Mouse (Mus musculus): ENCODE results near the gene Alox15. TPM values are rescaled to one million over a fixed set of nuclear protein-coding genes. Genes with fewer than 3 reads are reported as not detected.

Alox15 gene
- polyA plus RNA-seq (2014; fragmentation: Nextera tagmentation; extraction: Ambion mirVana) = 0.12 and 0.14 TPM in 2 replicates

GRCm38 (mm10) chr11:70351868-70352267 is at the start of gene Alox15:
Gene Alox15 (minus strand): TSS chr11:70352031.
- ATAC-seq (ENCODE audit: low FRiP score) = no peak
- H3K36me3 ChIP-seq (ENCODE audit: control insufficient read depth, insufficient read depth, low read length) = no peaks in the 10 kb centered on the region
- peak within 1 kb of the TSS; percentile 61 for H3K4me2 ChIP-seq
- H3K27ac ChIP-seq (ENCODE audit: low read depth, low read length) = no peak within 1 kb of the TSS
- 1% methylated on average over 19 of the region's 19 CpGs for WGBS
- peak; percentile 91 for DNase-seq (ENCODE audit: low spot score, missing footprints)
- no peaks in the 10 kb centered on the region for H3K9me3 ChIP-seq (ENCODE audit: control insufficient read depth, low read length)
- H3K27me3 ChIP-seq (ENCODE audit: control insufficient read depth, insufficient read depth, low read length) = peaks cover 32% of the 10 kb centered on the region
- peaks cover 6% of the 10 kb centered on the region for H3K4me1 ChIP-seq (ENCODE audit: control insufficient read depth, insufficient read depth, low read length)
- peak within 1 kb of the TSS; percentile 31 for H3K4me3 ChIP-seq (ENCODE audit: low read depth, low read length)
- peak within 1 kb of the TSS; percentile 15 for H3K9ac ChIP-seq (ENCODE audit: low read length)

DNA sequence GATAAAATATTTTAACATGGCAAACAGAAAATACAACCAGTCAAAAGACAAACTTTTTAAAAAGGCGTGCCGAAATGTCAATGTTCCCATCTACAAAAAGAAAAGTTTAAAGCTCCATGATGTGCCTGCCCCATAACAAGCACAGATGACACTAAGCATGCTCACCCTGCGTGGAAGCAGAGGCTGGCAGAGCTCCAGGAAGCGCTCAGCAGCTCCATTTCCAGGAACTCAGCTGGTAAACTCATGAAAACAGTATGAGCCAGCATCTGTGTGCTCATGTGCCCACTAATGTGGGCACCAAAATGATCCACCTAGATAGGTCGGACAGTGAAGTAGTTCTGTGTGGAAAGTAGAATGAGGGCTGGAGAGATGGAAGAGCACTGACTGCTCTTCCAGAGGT is 37.6 kb upstream of the Alox15 start:
- no peak overlapping the region for H3K9ac ChIP-seq (ENCODE audit: low read length)
- H3K4me1 ChIP-seq (ENCODE audit: control insufficient read depth, insufficient read depth, low read length) = no peaks in the 10 kb centered on the region
- WGBS = 95% methylated on average over 5 of the region's 5 CpGs
- ATAC-seq (ENCODE audit: low FRiP score) (no peak), DNase-seq (ENCODE audit: low spot score, missing footprints) (no peak)
- H3K4me2 ChIP-seq = no peak overlapping the region
- no peaks in the 10 kb centered on the region for H3K9me3 ChIP-seq (ENCODE audit: control insufficient read depth, low read length)
- H3K27ac ChIP-seq (ENCODE audit: low read depth, low read length) = no peak overlapping the region
- no peaks in the 10 kb centered on the region for H3K27me3 ChIP-seq (ENCODE audit: control insufficient read depth, insufficient read depth, low read length)
- peaks cover 12% of the 10 kb centered on the region for H3K36me3 ChIP-seq (ENCODE audit: control insufficient read depth, insufficient read depth, low read length)
- H3K4me3 ChIP-seq (ENCODE audit: low read depth, low read length) = no peak overlapping the region

DNA sequence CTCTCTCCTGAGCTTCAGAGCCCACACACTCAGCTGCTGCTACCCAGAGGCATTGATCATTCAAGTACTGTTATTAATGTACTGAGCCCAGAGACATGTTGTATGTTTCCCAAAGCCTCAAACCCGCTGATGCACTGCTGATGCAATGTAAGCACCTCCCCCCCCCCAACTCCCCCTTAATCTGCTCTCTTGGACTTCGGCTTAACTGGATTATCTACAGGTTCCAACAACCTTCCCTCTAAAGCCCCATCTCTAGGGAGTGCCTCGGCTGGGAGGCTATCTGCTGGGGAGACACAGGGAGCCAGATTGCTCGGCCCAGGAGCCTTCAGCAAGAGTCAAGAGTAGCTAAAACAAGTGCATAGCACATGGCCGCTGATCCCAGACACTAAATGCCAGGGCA is 35.6 kb upstream of the Alox15 start:
- DNase-seq (ENCODE audit: low spot score, missing footprints) = no peak
- Histone ChIP-seq H3K9ac (ENCODE audit: low read length) (no peak overlapping the region), H3K4me2 (no peak overlapping the region), H3K36me3 (ENCODE audit: control insufficient read depth, insufficient read depth, low read length) (peaks cover 1% of the 10 kb centered on the region), H3K27me3 (ENCODE audit: control insufficient read depth, insufficient read depth, low read length) (no peaks in the 10 kb centered on the region), H3K9me3 (ENCODE audit: control insufficient read depth, low read length) (no peaks in the 10 kb centered on the region), H3K4me3 (ENCODE audit: low read depth, low read length) (no peak overlapping the region), H3K27ac (ENCODE audit: low read depth, low read length) (no peak overlapping the region), H3K4me1 (ENCODE audit: control insufficient read depth, insufficient read depth, low read length) (no peaks in the 10 kb centered on the region)
- 68% methylated on average over 5 of the region's 5 CpGs for WGBS
- no peak for ATAC-seq (ENCODE audit: low FRiP score)

DNA sequence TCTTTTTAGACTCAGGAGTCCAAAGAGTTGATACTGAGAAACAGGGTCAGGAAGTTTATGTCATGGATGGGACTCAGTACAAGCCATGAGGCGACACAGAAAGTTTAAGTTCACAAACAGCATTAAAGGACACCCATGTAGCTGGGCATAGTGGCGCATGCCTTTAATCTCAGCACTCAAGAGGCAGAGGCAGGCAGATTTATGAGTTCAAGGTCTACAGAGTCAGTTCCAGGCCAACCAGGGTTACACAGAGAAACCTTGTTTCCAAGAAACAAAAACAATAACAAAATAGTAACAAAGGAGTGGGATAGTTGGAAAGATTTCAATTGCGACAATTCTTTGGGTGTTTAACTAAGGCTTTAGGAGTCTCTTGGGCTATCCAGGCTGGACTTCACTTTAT is 32.3 kb upstream of the Alox15 start:
- no peak overlapping the region for H3K9ac ChIP-seq (ENCODE audit: low read length)
- H3K4me2 ChIP-seq = no peak overlapping the region
- H3K9me3 ChIP-seq (ENCODE audit: control insufficient read depth, low read length) = no peaks in the 10 kb centered on the region
- no peak for ATAC-seq (ENCODE audit: low FRiP score)
- no peak for DNase-seq (ENCODE audit: low spot score, missing footprints)
- WGBS = 95% methylated on average over 3 of the region's 3 CpGs
- H3K27ac ChIP-seq (ENCODE audit: low read depth, low read length) = no peak overlapping the region
- no peaks in the 10 kb centered on the region for H3K36me3 ChIP-seq (ENCODE audit: control insufficient read depth, insufficient read depth, low read length)
- no peak overlapping the region for H3K4me3 ChIP-seq (ENCODE audit: low read depth, low read length)
- H3K4me1 ChIP-seq (ENCODE audit: control insufficient read depth, insufficient read depth, low read length) = no peaks in the 10 kb centered on the region
- no peaks in the 10 kb centered on the region for H3K27me3 ChIP-seq (ENCODE audit: control insufficient read depth, insufficient read depth, low read length)

- no peak for DNase-seq (ENCODE audit: low spot score, missing footprints)
- H3K9ac ChIP-seq (ENCODE audit: low read length) = no peak overlapping the region
- no peaks in the 10 kb centered on the region for H3K4me1 ChIP-seq (ENCODE audit: control insufficient read depth, insufficient read depth, low read length)
- H3K27me3 ChIP-seq (ENCODE audit: control insufficient read depth, insufficient read depth, low read length) = no peaks in the 10 kb centered on the region
- no peak overlapping the region for H3K4me3 ChIP-seq (ENCODE audit: low read depth, low read length)
- ATAC-seq (ENCODE audit: low FRiP score) = no peak
- H3K9me3 ChIP-seq (ENCODE audit: control insufficient read depth, low read length) = no peaks in the 10 kb centered on the region
- no peaks in the 10 kb centered on the region for H3K36me3 ChIP-seq (ENCODE audit: control insufficient read depth, insufficient read depth, low read length)
- H3K4me2 ChIP-seq = no peak overlapping the region
- 87% methylated on average over 2 of the region's 2 CpGs for WGBS
- H3K27ac ChIP-seq (ENCODE audit: low read depth, low read length) = no peak overlapping the region
Observed at GRCm38 (mm10) chr11:70381330-70381729, 29.5 kb upstream of the Alox15 start.

DNA sequence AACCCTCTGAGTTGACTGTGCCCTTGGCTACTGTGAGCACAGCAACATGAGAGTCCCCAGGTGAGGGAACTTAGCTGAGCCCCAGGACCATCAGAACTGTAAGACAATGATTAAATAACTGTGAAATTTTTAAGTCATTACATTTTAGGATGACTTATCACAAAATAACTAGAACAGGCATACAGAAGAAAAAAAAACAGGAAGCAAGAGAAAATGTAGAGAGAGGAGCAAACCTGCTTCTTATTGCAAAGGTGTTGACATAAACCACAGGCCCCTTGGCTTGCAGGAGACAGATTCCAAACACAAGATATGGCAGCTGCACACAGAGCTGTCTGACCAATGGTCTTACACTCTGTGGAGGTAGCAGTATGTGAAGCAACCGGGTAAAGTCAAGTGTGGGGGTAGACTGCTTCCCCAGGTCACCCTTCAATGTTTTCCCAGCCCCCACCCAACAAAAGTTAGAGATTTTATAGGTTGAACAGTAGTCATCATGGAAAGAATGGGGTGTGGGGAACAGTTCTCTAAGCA is 28.7 kb upstream of the Alox15 start:
- no peaks in the 10 kb centered on the region for H3K9me3 ChIP-seq (ENCODE audit: control insufficient read depth, low read length)
- no peak overlapping the region for H3K4me3 ChIP-seq (ENCODE audit: low read depth, low read length)
- no peak overlapping the region for H3K27ac ChIP-seq (ENCODE audit: low read depth, low read length)
- ATAC-seq (ENCODE audit: low FRiP score) (no peak), DNase-seq (ENCODE audit: low spot score, missing footprints) (no peak)
- WGBS = 76% methylated on average over 1 of the region's 1 CpGs
- no peaks in the 10 kb centered on the region for H3K27me3 ChIP-seq (ENCODE audit: control insufficient read depth, insufficient read depth, low read length)
- H3K36me3 ChIP-seq (ENCODE audit: control insufficient read depth, insufficient read depth, low read length) = no peaks in the 10 kb centered on the region
- H3K4me1 ChIP-seq (ENCODE audit: control insufficient read depth, insufficient read depth, low read length) = no peaks in the 10 kb centered on the region
- H3K4me2 ChIP-seq = no peak overlapping the region
- no peak overlapping the region for H3K9ac ChIP-seq (ENCODE audit: low read length)

DNA sequence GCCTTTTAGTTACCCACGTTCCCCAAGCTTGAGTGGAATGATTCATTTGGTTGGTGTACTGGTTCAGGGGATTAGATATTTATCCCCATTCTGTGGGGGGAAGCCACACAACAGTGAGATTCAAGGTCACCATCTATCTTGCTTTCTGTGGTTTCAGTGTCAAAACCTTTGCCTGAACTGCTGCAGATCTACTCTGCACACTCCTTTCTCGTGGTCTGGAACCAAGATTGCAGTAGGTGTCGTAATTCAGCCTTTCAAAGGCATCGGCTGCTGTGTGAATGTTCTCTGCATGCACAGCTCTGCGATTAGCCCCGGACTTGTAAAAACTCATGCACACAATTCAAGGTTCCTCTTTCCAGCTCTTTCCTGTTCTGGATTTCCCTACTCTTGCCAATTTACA is 24.2 kb upstream of the Alox15 start:
- no peaks in the 10 kb centered on the region for H3K27me3 ChIP-seq (ENCODE audit: control insufficient read depth, insufficient read depth, low read length)
- DNase-seq (ENCODE audit: low spot score, missing footprints) (no peak), ATAC-seq (ENCODE audit: low FRiP score) (no peak)
- no peaks in the 10 kb centered on the region for H3K9me3 ChIP-seq (ENCODE audit: control insufficient read depth, low read length)
- H3K36me3 ChIP-seq (ENCODE audit: control insufficient read depth, insufficient read depth, low read length) = no peaks in the 10 kb centered on the region
- no peak overlapping the region for H3K27ac ChIP-seq (ENCODE audit: low read depth, low read length)
- H3K4me2 ChIP-seq = no peak overlapping the region
- no peak overlapping the region for H3K9ac ChIP-seq (ENCODE audit: low read length)
- no peaks in the 10 kb centered on the region for H3K4me1 ChIP-seq (ENCODE audit: control insufficient read depth, insufficient read depth, low read length)
- 92% methylated on average over 6 of the region's 6 CpGs for WGBS
- no peak overlapping the region for H3K4me3 ChIP-seq (ENCODE audit: low read depth, low read length)

- H3K36me3 ChIP-seq (ENCODE audit: control insufficient read depth, insufficient read depth, low read length) = no peaks in the 10 kb centered on the region
- no peak overlapping the region for H3K4me2 ChIP-seq
- DNase-seq (ENCODE audit: low spot score, missing footprints) (no peak), ATAC-seq (ENCODE audit: low FRiP score) (no peak)
- no peaks in the 10 kb centered on the region for H3K4me1 ChIP-seq (ENCODE audit: control insufficient read depth, insufficient read depth, low read length)
- H3K27ac ChIP-seq (ENCODE audit: low read depth, low read length) = no peak overlapping the region
- no peak overlapping the region for H3K4me3 ChIP-seq (ENCODE audit: low read depth, low read length)
- 74% methylated on average over 3 of the region's 3 CpGs for WGBS
- H3K27me3 ChIP-seq (ENCODE audit: control insufficient read depth, insufficient read depth, low read length) = no peaks in the 10 kb centered on the region
- no peaks in the 10 kb centered on the region for H3K9me3 ChIP-seq (ENCODE audit: control insufficient read depth, low read length)
- no peak overlapping the region for H3K9ac ChIP-seq (ENCODE audit: low read length)
Observed at GRCm38 (mm10) chr11:70374302-70374701, 22.5 kb upstream of the Alox15 start.

DNA sequence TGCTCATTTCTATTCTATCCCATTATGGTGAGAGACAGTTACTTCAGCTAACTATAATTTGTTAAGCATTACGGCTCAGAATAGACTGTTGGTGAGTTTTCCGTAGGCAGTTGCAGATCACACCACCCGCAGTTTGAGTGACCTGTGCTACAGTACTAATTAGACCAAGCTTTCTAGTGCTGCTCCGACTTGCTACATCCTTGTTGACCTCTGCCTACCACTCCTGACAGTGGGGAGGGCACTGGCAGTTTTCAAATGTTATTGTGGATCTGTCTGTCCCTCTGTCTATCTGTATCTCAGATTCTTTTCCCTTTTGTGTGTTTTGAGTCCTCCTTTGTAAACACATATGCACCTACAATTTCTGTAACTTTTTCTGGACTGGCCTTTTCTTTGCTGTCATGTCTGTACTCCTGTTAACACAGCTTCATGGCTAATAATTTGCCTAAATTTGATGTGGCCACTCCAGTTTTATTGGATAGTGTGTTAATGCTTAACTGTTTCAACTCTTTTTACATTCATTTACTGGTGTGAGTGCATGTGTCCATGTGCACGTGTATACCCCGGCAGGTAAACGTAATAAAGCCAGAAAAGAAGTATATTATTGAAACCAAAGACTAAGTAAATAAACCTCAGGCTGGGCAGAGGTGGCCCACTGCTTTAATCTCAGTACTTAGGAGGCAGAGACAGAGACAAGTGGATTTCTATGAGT is 21.2 kb upstream of the Alox15 start:
- DNase-seq (ENCODE audit: low spot score, missing footprints) (no peak), ATAC-seq (ENCODE audit: low FRiP score) (no peak)
- 79% methylated on average over 7 of the region's 7 CpGs for WGBS

More for the DNA sequence above, 21.2 kb upstream of the Alox15 start:
- no peaks in the 10 kb centered on the region for H3K36me3 ChIP-seq (ENCODE audit: control insufficient read depth, insufficient read depth, low read length)
- no peaks in the 10 kb centered on the region for H3K9me3 ChIP-seq (ENCODE audit: control insufficient read depth, low read length)
- H3K27me3 ChIP-seq (ENCODE audit: control insufficient read depth, insufficient read depth, low read length) = no peaks in the 10 kb centered on the region
- H3K27ac ChIP-seq (ENCODE audit: low read depth, low read length) = no peak overlapping the region
- no peak overlapping the region for H3K4me2 ChIP-seq
- no peaks in the 10 kb centered on the region for H3K4me1 ChIP-seq (ENCODE audit: control insufficient read depth, insufficient read depth, low read length)
- no peak overlapping the region for H3K9ac ChIP-seq (ENCODE audit: low read length)
- H3K4me3 ChIP-seq (ENCODE audit: low read depth, low read length) = no peak overlapping the region

Data from midbrain, embryonic 11.5 days (tissue).